Comparison of ENCODE assay signal across 7 mouse cellular contexts in genomic region chr17:29613453-29613852, GRCm38 (mm10). TPM values are rescaled to one million over a fixed set of nuclear protein-coding genes. Genes with fewer than 3 reads are reported as not detected.
DNase-seq lines count a peak whose midpoint lies in the region; ATAC-seq and TF ChIP-seq lines count a peak whose summit lies in the region.
"Not testable (repeated sequence)": the region's sequence is repeated elsewhere in the genome, so short reads cannot be mapped to it uniquely, and the experiment has no call there.

No protein-coding gene starts in this region.

- not testable (repeated sequence) for TF ChIP-seq EP300 in heart, adult 2 months (IDR thresholded peaks at IDR 0.05; ENCODE audit: insufficient read depth, low read depth, low read length); lung, postnatal 0 days (IDR thresholded peaks at IDR 0.05); stomach, postnatal 0 days (optimal IDR thresholded peaks at IDR 0.05)

- H3K9ac ChIP-seq in heart, adult 2 months (ENCODE audit: low read depth, low read length); liver, embryonic 12.5 days; lung, postnatal 0 days (replicated peaks; ENCODE audit: low read depth); stomach, postnatal 0 days (ENCODE audit: low read length): not testable (repeated sequence)

- H3K36me3 ChIP-seq in E14TG2a.4 (ENCODE audit: insufficient read depth, low read length); heart, adult 2 months (ENCODE audit: control insufficient read depth, insufficient read depth, low read length); lung, postnatal 0 days (ENCODE audit: insufficient read depth, low read length); stomach, postnatal 0 days (ENCODE audit: control insufficient read depth, insufficient read depth, low read length): not testable (repeated sequence)
- peaks cover 18% of the 10 kb centered on the region for H3K36me3 ChIP-seq in liver, embryonic 12.5 days

- H3K4me2 ChIP-seq in liver, embryonic 12.5 days, result peak overlapping the region; percentile 93; the same call in 1 of the 2 replicates
- not testable (repeated sequence) for H3K4me2 ChIP-seq in lung, postnatal 0 days (replicated peaks; ENCODE audit: low read depth, low read length); stomach, postnatal 0 days (replicated peaks; ENCODE audit: low read depth)

- peak; percentile 22 for TF ChIP-seq CTCF in E14TG2a.4 (conservative IDR thresholded peaks at IDR 0.05; ENCODE audit: low read length)
- TF ChIP-seq CTCF in heart, adult 2 months (IDR thresholded peaks at IDR 0.05), result peak; percentile 43
- peak; percentile 18; the same call in 1 of the 2 replicates for TF ChIP-seq CTCF in lung, postnatal 0 days (IDR thresholded peaks at IDR 0.05)
- TF ChIP-seq CTCF in stomach, postnatal 0 days (IDR thresholded peaks at IDR 0.05; ENCODE audit: low read depth), result peak; percentile 34; the same call in 1 of the 2 replicates

- H3K4me3 ChIP-seq in E14TG2a.4 (replicated peaks; ENCODE audit: low read length); heart, adult 2 months; liver, embryonic 12.5 days; lung, postnatal 0 days (ENCODE audit: low read depth, low read length); stomach, postnatal 0 days (ENCODE audit: low read depth, low read length): not testable (repeated sequence)

- intact Hi-C loops in heart, adult 2 months (cut with DNase I), result not testable (repeated sequence)

- TF ChIP-seq POLR2A in heart, adult 2 months (IDR thresholded peaks at IDR 0.05; ENCODE audit: insufficient read depth, low read depth, low read length), result not testable (repeated sequence)

- peaks cover 51% of the 10 kb centered on the region for H3K4me1 ChIP-seq in E14TG2a.4 (replicated peaks; ENCODE audit: low read depth, low read length)
- not testable (repeated sequence) for H3K4me1 ChIP-seq in heart, adult 2 months (ENCODE audit: control insufficient read depth, insufficient read depth, low read length); stomach, postnatal 0 days (replicated peaks; ENCODE audit: control insufficient read depth, insufficient read depth)
- peaks cover 35% of the 10 kb centered on the region for H3K4me1 ChIP-seq in liver, embryonic 12.5 days
- peaks cover 14% of the 10 kb centered on the region; the same call in 1 of the 2 replicates for H3K4me1 ChIP-seq in lung, postnatal 0 days (ENCODE audit: insufficient read depth, low read depth, low read length)

- not testable (repeated sequence) for H3K27me3 ChIP-seq in E14TG2a.4 (ENCODE audit: insufficient read depth, low read length); heart, adult 2 months (ENCODE audit: control insufficient read depth, insufficient read depth, low read length); liver, embryonic 12.5 days (replicated peaks); lung, postnatal 0 days (replicated peaks; ENCODE audit: insufficient read depth, low read length); stomach, postnatal 0 days (ENCODE audit: control insufficient read depth, insufficient read depth, low read length)

- not testable (repeated sequence) for H3K79me2 ChIP-seq in heart, adult 2 months (replicated peaks; ENCODE audit: control insufficient read depth, insufficient read depth, low read length)

- ATAC-seq in liver, embryonic 12.5 days; lung, postnatal 0 days; stomach, postnatal 0 days (ENCODE audit: low FRiP score, low TSS enrichment): not testable (repeated sequence)

- H3K27ac ChIP-seq in heart, adult 2 months; lung, postnatal 0 days (ENCODE audit: low read length); stomach, postnatal 0 days (replicated peaks): not testable (repeated sequence)
- H3K27ac ChIP-seq in liver, embryonic 12.5 days, result 0 out of 2 replicates have a peak overlapping the region, but pooled peaks have one; percentile 95

- 81% methylated on average over 5 of the region's 5 CpGs for WGBS in heart, adult 2 months
- WGBS in liver, embryonic 12.5 days (ENCODE audit: insufficient replicate concordance), result 78% methylated on average over 5 of the region's 5 CpGs
- WGBS in lung, postnatal 0 days, result 83% methylated on average over 5 of the region's 5 CpGs
- 94% methylated on average over 5 of the region's 5 CpGs for WGBS in stomach, postnatal 0 days

- H3K9me3 ChIP-seq in E14TG2a.4 (ENCODE audit: low read length); liver, embryonic 12.5 days (replicated peaks); lung, postnatal 0 days (ENCODE audit: low read length); stomach, postnatal 0 days (ENCODE audit: control insufficient read depth, low read length): not testable (repeated sequence)

- DNase-seq in cerebellum, adult 9-10 months, result peak; percentile 61
- not testable (repeated sequence) for DNase-seq in heart, adult 2 months; lung, postnatal 0 days (ENCODE audit: low spot score); stomach, postnatal 0 days (ENCODE audit: low spot score)
- DNase-seq in kidney, adult 9 months, result peak; percentile 28

RNA-seq across cellular contexts. Expression of gene Rnf8, which starts 1.1 kb away (rescaled TPM):
- 10 to 100 TPM; 15.6 to 18.1 TPM for total RNA-seq in heart, adult 2 months (2021)
- 17.6 and 19.2 TPM in 2 replicates for polyA plus RNA-seq in heart, adult 2 months (2012; rRNA removed)
- polyA plus RNA-seq in liver, embryonic 12.5 days (2016; fragmentation: Nextera tagmentation; extraction: Ambion mirVana), result 54.3 and 60.4 TPM in 2 replicates
- 43.3 and 43.7 TPM in 2 replicates for polyA plus RNA-seq in lung, postnatal 0 days (2015; fragmentation: Nextera tagmentation; extraction: Ambion mirVana)
- 32.6 and 34.4 TPM in 2 replicates for polyA plus RNA-seq in stomach, postnatal 0 days (2015; fragmentation: Nextera tagmentation; extraction: Ambion mirVana)

RNA-seq across cellular contexts. Expression of gene Gm28043, which starts 1.2 kb away (rescaled TPM):
- 1 to 10 TPM; 1.0 to 1.1 TPM for total RNA-seq in heart, adult 2 months (2021)
- 0.39 and 0.91 TPM in 2 replicates for polyA plus RNA-seq in heart, adult 2 months (2012; rRNA removed)
- polyA plus RNA-seq in liver, embryonic 12.5 days (2016; fragmentation: Nextera tagmentation; extraction: Ambion mirVana), result 1.6 and 1.7 TPM in 2 replicates
- 0.99 and 1.6 TPM in 2 replicates for polyA plus RNA-seq in lung, postnatal 0 days (2015; fragmentation: Nextera tagmentation; extraction: Ambion mirVana)
- polyA plus RNA-seq in stomach, postnatal 0 days (2015; fragmentation: Nextera tagmentation; extraction: Ambion mirVana), result 1.1 TPM in 2 replicates

RNA-seq across cellular contexts. Expression of gene Cmtr1, which starts 46.9 kb away (rescaled TPM):
- 10 to 100 TPM; 51.6 to 65.4 TPM for total RNA-seq in heart, adult 2 months (2021)
- polyA plus RNA-seq in heart, adult 2 months (2012; rRNA removed), result 24.0 and 42.2 TPM in 2 replicates
- 104 and 106 TPM in 2 replicates for polyA plus RNA-seq in liver, embryonic 12.5 days (2016; fragmentation: Nextera tagmentation; extraction: Ambion mirVana)
- 79.6 and 82.3 TPM in 2 replicates for polyA plus RNA-seq in lung, postnatal 0 days (2015; fragmentation: Nextera tagmentation; extraction: Ambion mirVana)
- 48.7 and 56.4 TPM in 2 replicates for polyA plus RNA-seq in stomach, postnatal 0 days (2015; fragmentation: Nextera tagmentation; extraction: Ambion mirVana)
